Mouse (Mus musculus): Measurements from ENCODE around the gene Pcna. TPM values are rescaled to one million over a fixed set of nuclear protein-coding genes. Genes with fewer than 3 reads are reported as not detected.

The Pcna gene
- total and polyA plus RNA-seq, 3 experiments, result 308 to 541 (median 427) TPM

DNA sequence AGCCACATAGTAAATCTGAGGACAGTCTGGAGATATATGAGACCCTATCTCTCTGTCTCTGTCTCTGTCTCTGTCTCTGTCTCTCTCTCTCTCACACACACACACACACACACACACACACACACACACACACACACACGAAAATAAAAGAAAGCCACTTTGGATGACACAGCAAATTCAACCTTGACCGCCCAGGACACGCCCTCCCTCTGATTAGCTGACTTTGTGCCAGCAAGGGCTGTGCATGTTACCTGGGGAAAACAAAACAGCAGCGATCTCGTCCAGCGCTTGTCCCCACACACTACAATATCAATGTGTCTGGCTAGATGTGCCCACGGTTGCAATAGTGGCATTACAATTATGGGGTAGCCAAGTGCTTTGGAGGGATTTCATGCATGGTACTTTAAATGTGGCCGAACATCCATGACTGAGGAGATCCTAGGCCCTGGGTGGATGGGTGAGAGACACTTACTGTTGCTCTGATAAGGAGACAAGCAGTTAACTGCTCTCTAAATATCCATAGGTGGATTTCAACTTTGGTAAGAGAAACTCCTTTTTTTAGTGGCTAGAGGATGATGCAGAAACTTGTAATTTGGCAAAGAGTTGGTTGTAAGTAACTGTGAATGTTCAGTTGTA is 44.8 kb downstream of the Pcna start:
- Histone ChIP-seq H3K27ac (ENCODE audit: control insufficient read depth, low read depth, low read length) (no peak overlapping the region), H3K79me2 (ENCODE audit: control insufficient read depth, insufficient read depth, low read length, poor library complexity) (no peaks in the 10 kb centered on the region), H3K36me3 (ENCODE audit: control insufficient read depth in 1 of 2, insufficient read depth in 2 of 2, low read length in 2 of 2) (peaks cover 0 to 13% of the 10 kb centered on the region in 2 experiments; a peak in 2 of 4 replicates), H3K9ac (ENCODE audit: control insufficient read depth, low read depth, low read length, poor library complexity, severe bottlenecking) (no peak overlapping the region), H3K27me3 (ENCODE audit: control insufficient read depth in 1 of 2, insufficient read depth in 2 of 2, low read length in 2 of 2) (no peaks in the 10 kb centered on the region), H3K9me3 (replicated peaks; ENCODE audit: insufficient read depth, low read length) (no peaks in the 10 kb centered on the region), H3K4me1 (ENCODE audit: control insufficient read depth in 1 of 2, insufficient read depth in 2 of 2, low read length in 2 of 2) (peaks cover 0 to 16% of the 10 kb centered on the region in 2 experiments; a peak in 3 of 4 replicates), H3K4me3 (ENCODE audit: control insufficient read depth in 1 of 2, insufficient read depth in 1 of 2, low read depth in 2 of 2, low read length in 2 of 2) (peak overlapping the region; percentile 26 to 31; a peak in 3 of 4 replicates)
- TF ChIP-seq ETS1 (IDR thresholded peaks at IDR 0.05; ENCODE audit: low read depth, low read length), result 0 out of 2 replicates have a peak, but pooled peaks have one; percentile 21
- no peak for TF ChIP-seq E2F4 (IDR thresholded peaks at IDR 0.05; ENCODE audit: borderline replicate concordance, low read depth, low read length)
- no peak for TF ChIP-seq SIN3A (IDR thresholded peaks at IDR 0.05; ENCODE audit: low read length)
- TF ChIP-seq EP300 (IDR thresholded peaks at IDR 0.05; ENCODE audit: low read depth in 1 of 2, low read length in 2 of 2), result no peak
- no peak for TF ChIP-seq POLR2AphosphoS2 (IDR thresholded peaks at IDR 0.05; ENCODE audit: low read length)
- no peak for TF ChIP-seq MAX (IDR thresholded peaks at IDR 0.05; ENCODE audit: low read length)
- TF ChIP-seq MYC (IDR thresholded peaks at IDR 0.05; ENCODE audit: low read depth, low read length), result no peak
- DNase-seq (ENCODE audit: low read depth, low spot score), result peak; percentile 71

- H3K36me3 ChIP-seq (ENCODE audit: control insufficient read depth in 1 of 2, insufficient read depth in 2 of 2, low read length in 2 of 2), result peaks cover 0 to 13% of the 10 kb centered on the region in 2 experiments; a peak in 2 of 4 replicates
- H3K27ac ChIP-seq (ENCODE audit: control insufficient read depth, low read depth, low read length), result no peak overlapping the region
- H3K4me3 ChIP-seq (ENCODE audit: control insufficient read depth in 1 of 2, insufficient read depth in 1 of 2, low read depth in 2 of 2, low read length in 2 of 2), result no peak overlapping the region
- H3K9ac ChIP-seq (ENCODE audit: control insufficient read depth, low read depth, low read length, poor library complexity, severe bottlenecking), result no peak overlapping the region
- DNase-seq (ENCODE audit: low read depth, low spot score), result peak; percentile 34
- H3K9me3 ChIP-seq (replicated peaks; ENCODE audit: insufficient read depth, low read length), result no peaks in the 10 kb centered on the region
- H3K27me3 ChIP-seq (ENCODE audit: control insufficient read depth in 1 of 2, insufficient read depth in 2 of 2, low read length in 2 of 2), result no peaks in the 10 kb centered on the region
- H3K4me1 ChIP-seq (ENCODE audit: control insufficient read depth in 1 of 2, insufficient read depth in 2 of 2, low read length in 2 of 2), result peaks cover 0 to 16% of the 10 kb centered on the region in 2 experiments; a peak in 3 of 4 replicates
- H3K79me2 ChIP-seq (ENCODE audit: control insufficient read depth, insufficient read depth, low read length, poor library complexity), result no peaks in the 10 kb centered on the region
- TF ChIP-seq USF1 (IDR thresholded peaks at IDR 0.05; ENCODE audit: low read depth, low read length) (no peak), EP300 (IDR thresholded peaks at IDR 0.05; ENCODE audit: low read depth in 1 of 2, low read length in 2 of 2) (no peak)
These were observed 46.7 kb downstream of the Pcna start for GRCm38 (mm10) chr2:132206316-132206881.

- Histone ChIP-seq H3K36me3 (ENCODE audit: control insufficient read depth in 1 of 2, insufficient read depth in 2 of 2, low read length in 2 of 2) (peaks cover 0 to 13% of the 10 kb centered on the region in 2 experiments; a peak in 2 of 4 replicates), H3K79me2 (ENCODE audit: control insufficient read depth, insufficient read depth, low read length, poor library complexity) (no peaks in the 10 kb centered on the region), H3K4me1 (ENCODE audit: control insufficient read depth in 1 of 2, insufficient read depth in 2 of 2, low read length in 2 of 2) (peaks cover 0 to 16% of the 10 kb centered on the region in 2 experiments; a peak in 3 of 4 replicates), H3K27me3 (ENCODE audit: control insufficient read depth in 1 of 2, insufficient read depth in 2 of 2, low read length in 2 of 2) (no peaks in the 10 kb centered on the region), H3K9ac (ENCODE audit: control insufficient read depth, low read depth, low read length, poor library complexity, severe bottlenecking) (no peak overlapping the region), H3K9me3 (replicated peaks; ENCODE audit: insufficient read depth, low read length) (no peaks in the 10 kb centered on the region), H3K27ac (ENCODE audit: control insufficient read depth, low read depth, low read length) (no peak overlapping the region), H3K4me3 (ENCODE audit: control insufficient read depth in 1 of 2, insufficient read depth in 1 of 2, low read depth in 2 of 2, low read length in 2 of 2) (no peak overlapping the region)
- TF ChIP-seq NRF1 (IDR thresholded peaks at IDR 0.05; ENCODE audit: insufficient read depth, low read depth, low read length, poor library complexity, severe bottlenecking) (no peak), GABPA (IDR thresholded peaks at IDR 0.05; ENCODE audit: low read depth, low read length) (no peak), ZC3H11A (IDR thresholded peaks at IDR 0.05; ENCODE audit: low read depth, low read length) (no peak), USF2 (IDR thresholded peaks at IDR 0.05; ENCODE audit: borderline replicate concordance in 1 of 2, insufficient read depth in 1 of 2, low read depth in 1 of 2, low read length in 2 of 2) (no peak), NELFE (IDR thresholded peaks at IDR 0.05; ENCODE audit: low read depth, low read length) (no peak), POLR2AphosphoS2 (IDR thresholded peaks at IDR 0.05; ENCODE audit: low read length) (no peak), SMC3 (IDR thresholded peaks at IDR 0.05; ENCODE audit: low read depth, low read length) (no peak), TCF12 (IDR thresholded peaks at IDR 0.05; ENCODE audit: low read depth, low read length) (no peak), MYB (IDR thresholded peaks at IDR 0.05; ENCODE audit: low read depth, low read length) (no peak), JUND (IDR thresholded peaks at IDR 0.05; ENCODE audit: low read depth, low read length) (no peak), MAX (IDR thresholded peaks at IDR 0.05; ENCODE audit: low read length) (no peak)
- no peak for DNase-seq (ENCODE audit: low read depth, low spot score)
These were observed 47.6 kb downstream of the Pcna start for GRCm38 (mm10) chr2:132205549-132205948.
